Mouse (Mus musculus): ENCODE data around the gene Lancl2. TPM values are rescaled to one million over a fixed set of nuclear protein-coding genes. Genes with fewer than 3 reads are reported as not detected.

Lancl2 gene
- polyA plus RNA-seq, 1 experiment, result 23.2 TPM

DNA sequence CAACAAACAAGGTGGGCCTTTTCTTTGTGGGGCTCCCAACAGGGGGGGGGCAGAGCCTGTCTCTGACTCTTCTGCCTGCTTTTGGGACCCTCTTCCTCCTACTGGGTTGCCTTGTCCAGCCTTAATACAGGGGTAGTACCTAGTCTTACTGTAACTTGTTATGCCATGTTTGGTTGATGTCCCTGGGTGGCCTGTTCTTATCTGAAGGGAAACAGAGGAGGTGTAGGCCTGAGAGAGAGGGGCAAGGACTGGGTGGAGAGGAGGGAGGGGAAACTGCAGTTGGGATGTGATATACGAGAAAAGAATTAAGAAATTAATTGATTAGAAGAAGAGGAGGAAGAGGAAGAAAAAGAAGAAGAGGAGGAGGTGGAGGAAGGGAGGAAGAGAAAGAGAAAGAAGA, 63.9 kb downstream of the Lancl2 start:
- no peak for TF ChIP-seq CTCF (IDR thresholded peaks at IDR 0.05; ENCODE audit: borderline replicate concordance, insufficient read depth, low read length)
- no peak for TF ChIP-seq POLR2A (IDR thresholded peaks at IDR 0.05; ENCODE audit: low read depth, low read length)
- Histone ChIP-seq H3K27ac (ENCODE audit: insufficient read depth, low read length) (no peak overlapping the region), H3K4me1 (ENCODE audit: control insufficient read depth, insufficient read depth, low read length) (no peaks in the 10 kb centered on the region), H3K4me3 (ENCODE audit: insufficient read depth, low read length) (no peak overlapping the region)

DNA sequence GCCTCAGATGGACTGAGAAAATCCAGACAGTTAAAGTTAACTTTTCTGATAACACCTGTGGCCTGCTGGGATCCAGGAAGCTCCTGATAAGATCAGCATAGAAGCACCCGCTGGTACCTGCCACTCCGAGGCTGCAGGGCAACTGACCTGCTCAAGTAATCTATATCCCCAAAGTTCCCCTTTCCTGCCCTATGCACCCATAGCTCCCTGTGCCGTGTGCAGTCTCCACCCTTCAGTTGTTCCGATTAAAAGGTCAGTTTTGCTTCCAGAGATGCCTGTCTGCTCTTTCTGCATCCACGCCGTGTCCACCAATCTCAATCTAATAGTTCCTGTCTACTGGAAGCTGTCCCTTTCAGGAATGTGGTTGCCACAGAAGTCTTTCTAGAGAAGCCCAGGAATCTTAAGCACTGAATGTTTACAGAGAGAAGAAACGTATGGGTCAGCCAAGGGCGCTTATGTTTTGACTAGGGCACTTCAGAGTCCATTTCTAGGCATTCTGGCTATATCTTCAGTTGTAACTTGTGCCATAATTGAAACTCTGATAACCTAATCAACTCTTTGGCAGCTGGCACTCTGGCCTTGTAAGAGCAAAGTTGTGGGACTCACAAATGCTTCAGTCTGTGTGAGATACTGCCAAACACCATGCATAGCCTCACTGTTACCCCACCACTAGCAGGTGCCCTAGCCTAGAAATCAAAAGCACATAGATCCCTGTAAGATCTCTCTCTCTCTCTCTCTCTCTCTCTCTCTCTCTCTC, 65.0 kb downstream of the Lancl2 start:
- Histone ChIP-seq H3K4me3 (ENCODE audit: insufficient read depth, low read length) (no peak overlapping the region), H3K27ac (ENCODE audit: insufficient read depth, low read length) (no peak overlapping the region), H3K4me1 (ENCODE audit: control insufficient read depth, insufficient read depth, low read length) (no peaks in the 10 kb centered on the region)
- TF ChIP-seq POLR2A (IDR thresholded peaks at IDR 0.05; ENCODE audit: low read depth, low read length), result no peak

DNA sequence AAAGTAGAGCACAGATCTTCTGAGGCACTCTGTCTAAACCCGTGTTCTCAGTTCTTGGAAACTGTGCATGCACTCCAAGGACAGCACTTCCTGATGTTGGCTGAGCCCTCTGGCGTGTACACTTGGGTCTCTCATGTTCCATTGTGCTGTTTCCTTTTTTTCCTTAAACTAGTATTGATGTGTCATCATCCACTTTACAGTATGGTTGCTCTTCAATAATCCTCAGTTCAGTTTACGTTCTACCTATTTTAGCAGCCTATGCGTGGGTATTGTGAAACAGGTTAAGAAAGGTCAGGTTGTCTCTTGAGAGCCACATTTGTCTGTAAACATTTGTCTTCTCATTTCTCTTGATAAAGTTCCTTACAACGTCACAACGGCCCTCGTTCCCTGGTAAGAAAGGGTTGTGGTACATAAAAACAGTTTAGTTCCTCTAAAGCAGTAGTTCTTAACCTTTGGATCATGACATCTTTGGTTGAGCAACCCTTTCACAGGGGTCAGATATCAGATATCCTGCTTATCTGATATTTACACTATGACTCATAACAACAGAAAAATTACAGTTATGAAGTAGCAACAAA, 66.7 kb downstream of the Lancl2 start:
- Histone ChIP-seq H3K27ac (ENCODE audit: insufficient read depth, low read length) (no peak overlapping the region), H3K4me3 (ENCODE audit: insufficient read depth, low read length) (no peak overlapping the region), H3K4me1 (ENCODE audit: control insufficient read depth, insufficient read depth, low read length) (no peaks in the 10 kb centered on the region)
- no peak for TF ChIP-seq POLR2A (IDR thresholded peaks at IDR 0.05; ENCODE audit: low read depth, low read length)
- TF ChIP-seq CTCF (IDR thresholded peaks at IDR 0.05; ENCODE audit: borderline replicate concordance, insufficient read depth, low read length), result no peak

DNA sequence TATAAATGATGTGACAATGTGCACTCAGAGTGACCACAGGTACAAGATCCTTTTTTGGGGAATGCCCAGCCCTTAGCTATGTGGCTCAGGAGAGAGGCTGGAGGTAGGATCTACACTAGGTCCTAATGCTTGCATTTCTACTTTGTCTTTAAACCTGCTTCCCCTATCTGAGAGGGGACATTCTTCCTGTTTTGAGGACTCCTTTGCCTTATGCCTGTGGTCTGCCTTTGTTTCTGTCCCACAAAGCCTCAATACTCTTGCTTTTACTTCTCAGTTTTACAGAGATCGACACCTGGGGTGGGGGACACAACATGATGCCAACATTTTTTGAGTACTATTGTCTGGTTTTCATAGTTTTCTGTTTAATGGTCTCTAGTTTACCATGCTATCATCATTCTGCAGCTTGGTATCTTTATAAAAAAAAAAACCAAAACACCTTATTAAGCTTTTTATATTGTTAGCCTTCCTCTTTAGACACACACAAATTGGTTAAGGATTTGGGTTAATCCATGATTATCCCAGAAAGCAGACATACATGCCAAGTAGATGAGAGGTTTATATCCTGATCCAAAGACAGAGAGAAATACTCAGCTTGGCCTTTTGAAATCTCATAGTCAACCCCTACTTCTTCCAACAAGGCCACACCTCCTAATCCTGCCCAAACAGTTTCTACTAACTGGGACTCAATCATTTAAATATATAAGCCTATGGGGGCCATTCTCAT, 68.3 kb downstream of the Lancl2 start:
- H3K4me3 ChIP-seq (ENCODE audit: insufficient read depth, low read length), result no peak overlapping the region
- no peaks in the 10 kb centered on the region for H3K4me1 ChIP-seq (ENCODE audit: control insufficient read depth, insufficient read depth, low read length)
- TF ChIP-seq CTCF (IDR thresholded peaks at IDR 0.05; ENCODE audit: borderline replicate concordance, insufficient read depth, low read length) (no peak), POLR2A (IDR thresholded peaks at IDR 0.05; ENCODE audit: low read depth, low read length) (no peak)
- no peak overlapping the region for H3K27ac ChIP-seq (ENCODE audit: insufficient read depth, low read length)

- TF ChIP-seq CTCF (IDR thresholded peaks at IDR 0.05; ENCODE audit: borderline replicate concordance, insufficient read depth, low read length) (no peak), POLR2A (IDR thresholded peaks at IDR 0.05; ENCODE audit: low read depth, low read length) (no peak)
- no peaks in the 10 kb centered on the region for H3K4me1 ChIP-seq (ENCODE audit: control insufficient read depth, insufficient read depth, low read length)
- no peak overlapping the region for H3K4me3 ChIP-seq (ENCODE audit: insufficient read depth, low read length)
- no peak overlapping the region for H3K27ac ChIP-seq (ENCODE audit: insufficient read depth, low read length)
Measured at GRCm38 (mm10) chr6:57773792-57774191, 71.5 kb downstream of the Lancl2 start.

DNA sequence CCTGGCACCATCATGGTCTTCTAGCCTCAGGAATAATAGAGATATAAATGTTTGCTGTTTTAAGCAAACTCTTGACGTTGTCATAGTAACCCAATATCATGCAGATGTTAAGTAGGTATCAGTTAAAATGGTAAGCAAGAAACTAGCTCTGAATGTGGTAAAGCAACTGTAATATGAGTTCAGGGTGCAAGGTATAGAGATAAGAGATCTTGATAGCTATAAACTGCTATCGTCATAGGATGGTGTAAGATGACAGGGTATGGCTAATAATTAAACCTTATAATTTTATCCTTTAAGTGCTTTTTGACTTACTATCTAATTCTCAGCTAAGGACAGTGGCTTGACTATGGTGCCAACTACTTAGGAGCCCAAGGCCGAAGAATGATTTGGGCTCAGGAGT, 78.0 kb downstream of the Lancl2 start:
- no peak overlapping the region for H3K4me3 ChIP-seq (ENCODE audit: insufficient read depth, low read length)
- no peaks in the 10 kb centered on the region for H3K4me1 ChIP-seq (ENCODE audit: control insufficient read depth, insufficient read depth, low read length)
- TF ChIP-seq POLR2A (IDR thresholded peaks at IDR 0.05; ENCODE audit: low read depth, low read length) (no peak), CTCF (IDR thresholded peaks at IDR 0.05; ENCODE audit: borderline replicate concordance, insufficient read depth, low read length) (no peak)
- H3K27ac ChIP-seq (ENCODE audit: insufficient read depth, low read length), result no peak overlapping the region

- H3K4me1 ChIP-seq (ENCODE audit: control insufficient read depth, insufficient read depth, low read length), result no peaks in the 10 kb centered on the region
- no peak overlapping the region for H3K4me3 ChIP-seq (ENCODE audit: insufficient read depth, low read length)
- no peak overlapping the region for H3K27ac ChIP-seq (ENCODE audit: insufficient read depth, low read length)
- TF ChIP-seq CTCF (IDR thresholded peaks at IDR 0.05; ENCODE audit: borderline replicate concordance, insufficient read depth, low read length), result no peak
Measured at GRCm38 (mm10) chr6:57782658-57783057, 80.3 kb downstream of the Lancl2 start.

DNA sequence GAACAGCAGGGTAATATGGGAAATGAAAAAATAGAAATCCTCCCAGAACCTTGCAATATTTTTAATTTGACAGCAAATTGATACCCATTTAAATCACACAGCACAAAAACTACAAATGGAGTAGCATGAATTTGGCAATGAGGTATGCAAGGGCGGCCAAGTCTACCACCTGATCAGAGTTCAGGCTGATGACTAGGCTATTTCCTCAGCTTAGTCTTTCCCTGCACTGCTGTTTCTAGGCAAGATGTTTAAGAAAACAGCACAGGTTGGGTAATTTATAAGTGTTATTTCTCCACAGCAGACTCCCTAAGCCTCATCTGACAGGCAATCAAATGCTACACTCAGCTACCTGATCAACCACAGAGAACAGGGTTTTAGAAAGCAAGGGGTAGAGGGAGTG, 81.9 kb downstream of the Lancl2 start:
- H3K4me1 ChIP-seq (ENCODE audit: control insufficient read depth, insufficient read depth, low read length), result no peaks in the 10 kb centered on the region
- TF ChIP-seq POLR2A (IDR thresholded peaks at IDR 0.05; ENCODE audit: low read depth, low read length) (no peak), CTCF (IDR thresholded peaks at IDR 0.05; ENCODE audit: borderline replicate concordance, insufficient read depth, low read length) (no peak)
- H3K27ac ChIP-seq (ENCODE audit: insufficient read depth, low read length), result no peak overlapping the region
- H3K4me3 ChIP-seq (ENCODE audit: insufficient read depth, low read length), result no peak overlapping the region

GRCm38 (mm10) chr6:57787376-57787775, 85.0 kb downstream of the Lancl2 start:
- Histone ChIP-seq H3K4me1 (ENCODE audit: control insufficient read depth, insufficient read depth, low read length) (no peaks in the 10 kb centered on the region), H3K27ac (ENCODE audit: insufficient read depth, low read length) (no peak overlapping the region), H3K4me3 (ENCODE audit: insufficient read depth, low read length) (no peak overlapping the region)
- TF ChIP-seq CTCF (IDR thresholded peaks at IDR 0.05; ENCODE audit: borderline replicate concordance, insufficient read depth, low read length) (no peak), POLR2A (IDR thresholded peaks at IDR 0.05; ENCODE audit: low read depth, low read length) (no peak)

Other genes with a start within 250 kb of the Lancl2 start
- gene Ppm1k, start 167.1 kb upstream of the Lancl2 start, polyA plus RNA-seq (2011; ENCODE audit: insufficient read length, low read depth, missing spikeins), result 6.9 and 11.4 TPM in 2 replicates
- 9.1 and 12.1 TPM in 2 replicates for gene Herc6, start 121.5 kb upstream of the Lancl2 start, polyA plus RNA-seq (2011; ENCODE audit: insufficient read length, low read depth, missing spikeins)
- gene Pyurf, start 10.5 kb upstream of the Lancl2 start, polyA plus RNA-seq (2011; ENCODE audit: insufficient read length, low read depth, missing spikeins), result 6.5 and 7.1 TPM in 2 replicates
- gene Vopp1, start 122.6 kb downstream of the Lancl2 start, polyA plus RNA-seq (2011; ENCODE audit: insufficient read length, low read depth, missing spikeins), result 52.2 and 52.5 TPM in 2 replicates
- gene Vmn1r21, start 147.8 kb downstream of the Lancl2 start, polyA plus RNA-seq (2011; ENCODE audit: insufficient read length, low read depth, missing spikeins), result not detected in 2 replicates
- gene Vmn1r22, start 205.5 kb downstream of the Lancl2 start, polyA plus RNA-seq (2011; ENCODE audit: insufficient read length, low read depth, missing spikeins), result not detected in 2 replicates
- gene Vmn1r23, start 224.3 kb downstream of the Lancl2 start, polyA plus RNA-seq (2011; ENCODE audit: insufficient read length, low read depth, missing spikeins), result not detected in 2 replicates

All from embryonic fibroblast, embryonic 13.5 days (primary cell).